Mouse (Mus musculus) cerebellum, adult 2 months (tissue): ENCODE results near the gene Zfp335.

Source experiments
- CTCF ChIP-seq: fragments of 200-500 bp; IDR thresholded peaks from 2 replicates; pipeline ENCODE4 v1.5.1; 2011; ENCODE audit warnings: low read depth, mild to moderate bottlenecking, control low read depth, low read length, moderate library complexity, borderline replicate concordance; ENCODE audit not compliant: insufficient read depth
- POLR2A ChIP-seq: fragments of 200-500 bp; IDR thresholded peaks from 2 replicates; pipeline ENCODE4 v1.6.1; 2011; ENCODE audit warnings: low read length, control low read depth, borderline replicate concordance; ENCODE audit not compliant: insufficient read depth

DNA sequence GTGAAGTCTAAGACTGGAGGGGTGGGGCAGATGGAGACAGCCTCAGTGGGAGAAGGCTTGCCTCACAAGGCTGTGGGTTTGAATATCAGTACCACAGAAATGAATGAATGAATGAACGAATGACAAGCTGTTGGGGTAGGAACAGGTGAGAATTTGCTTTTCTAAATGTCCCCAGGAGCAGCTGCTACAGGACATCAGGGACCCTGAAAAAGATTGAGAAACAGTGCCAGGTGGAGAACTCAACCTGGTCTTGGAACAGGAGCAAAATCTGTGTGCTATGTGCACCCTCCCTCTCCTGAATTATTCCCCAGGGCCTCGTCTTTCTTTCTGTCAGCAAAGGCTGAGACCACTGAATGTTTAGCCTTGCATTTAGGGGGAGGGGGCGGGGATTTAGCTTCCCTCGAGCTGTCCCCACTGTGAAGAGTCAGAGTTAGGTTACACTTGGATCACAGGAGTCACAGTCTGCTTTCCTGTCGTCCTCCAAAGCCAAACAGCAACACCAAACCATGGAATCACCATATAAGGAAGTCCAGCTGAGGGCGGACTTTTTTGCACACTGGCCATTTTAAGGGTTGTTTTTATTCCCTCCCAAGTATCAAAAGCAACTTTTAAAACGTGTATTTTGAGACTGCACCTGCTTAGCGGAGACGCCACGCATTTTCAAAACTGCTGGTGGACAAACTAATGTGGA lies 28.7 kb upstream of the Zfp335 start, which contains the start of gene Mmp9:
- TF ChIP-seq CTCF (no peak), POLR2A (no peak)
